Mouse (Mus musculus) midbrain, embryonic 14.5 days (tissue): Measurements from ENCODE around the gene Rb1. TPM values are rescaled to one million over a fixed set of nuclear protein-coding genes. Genes with fewer than 3 reads are reported as not detected.
A peak's percentile ranks its signal among the peaks of the same experiment; 100 is the strongest.

Source experiments
- ATAC-seq: fragments of 200-750 bp; cut with Nextera tagmentation; 2 replicates; pipeline ENCODE4 v1.8.0; 2017; ENCODE audit warnings: moderate number of reproducible peaks, moderate library complexity; ENCODE audit not compliant: low FRiP score, low TSS enrichment
- DNase-seq: peaks from one replicate; pipeline ENCODE4 v3.0.0-alpha.2; 2015
- H3K27ac ChIP-seq: fragments of 300-500 bp; sonication (generic); replicated peaks from 2 replicates; pipeline ENCODE4 v1.5.1; 2014; ENCODE audit warnings: mild to moderate bottlenecking, low read depth, low read length, moderate library complexity
- H3K27me3 ChIP-seq: fragments of 300-500 bp; sonication (generic); 2 replicates; pipeline ENCODE4 v1.6.1; 2014; ENCODE audit warnings: low read length, control low read depth, mixed read lengths; ENCODE audit not compliant: control insufficient read depth, insufficient read depth
- H3K36me3 ChIP-seq: fragments of 300-500 bp; sonication (generic); 2 replicates; pipeline ENCODE4 v1.6.1; 2014; ENCODE audit warnings: low read length, control low read depth; ENCODE audit not compliant: control insufficient read depth, insufficient read depth
- H3K4me1 ChIP-seq: fragments of 300-500 bp; sonication (generic); 2 replicates; pipeline ENCODE4 v1.6.1; 2014; ENCODE audit warnings: mild to moderate bottlenecking, antibody characterized with exemption, low read length, control low read depth; ENCODE audit not compliant: control insufficient read depth, insufficient read depth
- H3K4me2 ChIP-seq: fragments of 300-500 bp; sonication (generic); 2 replicates; pipeline ENCODE4 v1.6.1; 2014; ENCODE audit warnings: mild to moderate bottlenecking, low read length, moderate library complexity
- H3K4me3 ChIP-seq: fragments of 300-500 bp; sonication (generic); replicated peaks from 2 replicates; pipeline ENCODE4 v1.5.1; 2014; ENCODE audit warnings: low read depth, low read length
- H3K9ac ChIP-seq: fragments of 300-500 bp; sonication (generic); replicated peaks from 2 replicates; pipeline ENCODE4 v1.6.1; 2014; ENCODE audit warnings: mild to moderate bottlenecking, low read length, moderate library complexity
- H3K9me3 ChIP-seq: fragments of 300-500 bp; sonication (generic); 2 replicates; pipeline ENCODE4 v1.6.1; 2016; ENCODE audit warnings: low read length, control low read depth, mixed read lengths; ENCODE audit not compliant: control insufficient read depth
- WGBS: fragments of 180-500 bp; shearing (Covaris S2); extraction: QIAGEN DNeasy Blood & Tissue Kit; methylation state at CpG from one replicate; pipeline ENCODE4 v1.1.7; 2014; 5-methylcytosine and 5-hydroxymethylcytosine counted together
- polyA plus RNA-seq: library from polyadenylated mRNA; unstranded; fragments of >200 nt; fragmentation: Nextera tagmentation; extraction: Ambion mirVana; gene quantifications from 2 replicates; pipeline ENCODE4 v1.2.1, GENCODE M21; 2014

Gene Rb1
- polyA plus RNA-seq, 1 experiment from 2014 or later: 36.4 TPM

DNA sequence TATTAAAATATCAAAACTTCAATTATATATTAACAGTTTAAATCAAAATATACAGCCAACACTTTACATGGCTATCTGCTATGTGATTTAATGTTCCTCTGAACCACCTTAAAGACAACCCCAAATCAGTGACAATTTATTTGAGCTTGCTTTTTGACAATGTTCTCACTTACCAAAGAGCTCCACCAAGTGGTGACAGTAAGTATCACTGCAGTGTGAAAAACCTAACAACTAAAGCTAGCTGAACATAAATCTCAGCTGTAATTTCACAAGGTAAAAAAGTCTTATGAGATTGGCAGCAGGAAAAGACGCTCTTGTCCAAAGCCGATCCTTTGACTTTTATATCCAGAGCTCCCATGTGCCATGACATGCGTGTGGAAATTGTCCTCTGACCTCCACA is 22.4 kb downstream of the Rb1 start:
- Histone ChIP-seq H3K9ac (no peak overlapping the region), H3K4me1 (no peaks in the 10 kb centered on the region), H3K27ac (no peak overlapping the region), H3K4me3 (no peak overlapping the region), H3K27me3 (no peaks in the 10 kb centered on the region), H3K36me3 (no peaks in the 10 kb centered on the region), H3K4me2 (no peak overlapping the region), H3K9me3 (no peaks in the 10 kb centered on the region)
- WGBS: 49% methylated on average over 3 of the region's 3 CpGs
- DNase-seq (peak; percentile 87), ATAC-seq (no peak)

GRCm38 (mm10) chr14:73301856-73302255 is 23.8 kb downstream of the Rb1 start:
- DNase-seq: no peak
- Histone ChIP-seq H3K9ac (no peak overlapping the region), H3K4me2 (no peak overlapping the region), H3K4me3 (no peak overlapping the region), H3K9me3 (no peaks in the 10 kb centered on the region), H3K36me3 (no peaks in the 10 kb centered on the region), H3K27me3 (no peaks in the 10 kb centered on the region), H3K27ac (no peak overlapping the region), H3K4me1 (no peaks in the 10 kb centered on the region)
- WGBS: 73% methylated on average over 4 of the region's 4 CpGs
- ATAC-seq: no peak

DNA sequence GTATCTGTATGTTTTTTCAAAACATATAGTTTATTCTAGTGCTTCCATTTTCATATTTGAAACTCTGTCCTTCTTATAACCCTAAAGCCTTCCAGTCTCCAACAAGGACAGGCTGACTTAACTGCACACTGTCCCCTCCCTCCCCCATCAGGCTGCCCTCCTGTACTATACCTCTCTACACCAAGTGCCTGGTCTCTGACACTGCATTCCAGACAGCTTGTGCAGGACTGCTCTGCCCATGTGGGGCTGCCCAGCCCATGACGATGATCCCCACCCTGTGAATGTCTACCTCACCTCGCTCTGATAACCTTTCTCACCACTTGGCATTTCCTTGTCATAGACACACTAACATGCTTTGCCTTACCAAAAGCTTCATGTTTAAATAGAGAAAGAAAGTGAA is 30.1 kb downstream of the Rb1 start:
- no peaks in the 10 kb centered on the region for H3K4me1 ChIP-seq
- H3K27ac ChIP-seq: no peak overlapping the region
- no peak overlapping the region for H3K4me2 ChIP-seq
- 85% methylated on average over 2 of the region's 2 CpGs for WGBS
- H3K9ac ChIP-seq: no peak overlapping the region
- ATAC-seq (no peak; the same call in 1 of the 2 replicates), DNase-seq (no peak)
- no peaks in the 10 kb centered on the region for H3K27me3 ChIP-seq
- peaks cover 13% of the 10 kb centered on the region for H3K36me3 ChIP-seq
- H3K4me3 ChIP-seq: no peak overlapping the region
- H3K9me3 ChIP-seq: no peaks in the 10 kb centered on the region

- no peaks in the 10 kb centered on the region for H3K27me3 ChIP-seq
- no peaks in the 10 kb centered on the region for H3K9me3 ChIP-seq
- H3K4me3 ChIP-seq: no peak overlapping the region
- no peaks in the 10 kb centered on the region for H3K4me1 ChIP-seq
- WGBS: 95% methylated on average over 2 of the region's 2 CpGs
- DNase-seq (no peak), ATAC-seq (no peak)
- H3K27ac ChIP-seq: no peak overlapping the region
- H3K36me3 ChIP-seq: peaks cover 13% of the 10 kb centered on the region
- no peak overlapping the region for H3K4me2 ChIP-seq
- H3K9ac ChIP-seq: no peak overlapping the region
Measured at GRCm38 (mm10) chr14:73293616-73294015, 32.0 kb downstream of the Rb1 start.

DNA sequence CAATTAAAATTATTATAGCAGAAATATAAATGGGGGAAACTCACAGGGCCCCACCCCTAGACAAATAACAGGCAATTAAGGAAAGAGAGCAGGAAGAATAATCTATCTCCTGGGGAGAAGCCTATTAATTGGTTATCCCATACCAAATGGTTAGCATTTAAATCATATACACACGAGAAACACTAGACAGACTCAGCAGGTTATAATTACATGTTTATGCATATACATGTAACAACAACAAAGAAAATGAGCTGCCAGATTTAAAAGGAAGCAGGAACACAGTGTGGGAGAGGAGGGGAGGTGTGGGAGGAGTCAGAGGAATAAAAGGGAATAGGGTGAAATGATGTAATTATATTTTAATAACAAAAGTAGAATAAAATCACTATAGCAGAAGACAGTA is 33.2 kb downstream of the Rb1 start:
- H3K4me1 ChIP-seq: no peaks in the 10 kb centered on the region
- DNase-seq: no peak
- H3K27me3 ChIP-seq: no peaks in the 10 kb centered on the region
- H3K9ac ChIP-seq: no peak overlapping the region
- no peak overlapping the region for H3K4me2 ChIP-seq
- H3K4me3 ChIP-seq: no peak overlapping the region
- no peaks in the 10 kb centered on the region for H3K9me3 ChIP-seq
- H3K36me3 ChIP-seq: peaks cover 18% of the 10 kb centered on the region
- ATAC-seq: no peak
- H3K27ac ChIP-seq: no peak overlapping the region
- 65% methylated on average over 1 of the region's 1 CpGs for WGBS

- Histone ChIP-seq H3K4me1 (no peaks in the 10 kb centered on the region), H3K4me3 (no peak overlapping the region), H3K4me2 (no peak overlapping the region), H3K27ac (no peak overlapping the region), H3K36me3 (peaks cover 13% of the 10 kb centered on the region; the same call in 1 of the 2 replicates), H3K9ac (no peak overlapping the region), H3K9me3 (no peaks in the 10 kb centered on the region), H3K27me3 (no peaks in the 10 kb centered on the region)
- DNase-seq (no peak), ATAC-seq (no peak)
- WGBS: 97% methylated on average over 2 of the region's 2 CpGs
Measured at GRCm38 (mm10) chr14:73289915-73290314, 35.7 kb downstream of the Rb1 start.

- H3K27me3 ChIP-seq: no peaks in the 10 kb centered on the region
- no peak overlapping the region for H3K4me2 ChIP-seq
- H3K9me3 ChIP-seq: no peaks in the 10 kb centered on the region
- WGBS: 12% methylated on average over 1 of the region's 1 CpGs
- no peak overlapping the region for H3K4me3 ChIP-seq
- ATAC-seq (no peak), DNase-seq (peak; percentile 56)
- no peaks in the 10 kb centered on the region for H3K4me1 ChIP-seq
- no peak overlapping the region for H3K27ac ChIP-seq
- peaks cover 13% of the 10 kb centered on the region; the same call in 1 of the 2 replicates for H3K36me3 ChIP-seq
- H3K9ac ChIP-seq: no peak overlapping the region
Measured at GRCm38 (mm10) chr14:73280996-73281395, 44.6 kb downstream of the Rb1 start.

DNA sequence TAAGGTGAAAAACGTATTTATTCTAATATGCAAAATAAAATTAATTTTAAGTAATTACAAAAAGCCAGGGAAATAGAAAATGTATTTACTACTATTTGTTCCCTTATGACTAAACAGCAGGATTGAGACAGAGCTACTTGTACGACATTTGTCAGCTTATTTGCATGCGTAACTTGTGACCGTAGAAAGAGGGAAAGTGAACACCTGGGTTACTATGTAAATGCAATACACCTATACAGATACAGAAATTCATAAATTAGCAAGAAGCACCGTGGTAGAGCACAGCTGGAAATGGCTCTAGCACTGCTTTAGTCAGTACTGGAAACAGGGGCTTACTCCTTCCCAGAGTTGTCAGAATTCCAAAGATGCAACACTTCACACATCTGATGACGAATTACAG is 46.5 kb downstream of the Rb1 start:
- Histone ChIP-seq H3K36me3 (peaks cover 16% of the 10 kb centered on the region), H3K4me2 (no peak overlapping the region), H3K4me1 (no peaks in the 10 kb centered on the region), H3K27ac (no peak overlapping the region), H3K9me3 (no peaks in the 10 kb centered on the region), H3K4me3 (no peak overlapping the region), H3K27me3 (no peaks in the 10 kb centered on the region), H3K9ac (no peak overlapping the region)
- ATAC-seq (no peak), DNase-seq (no peak)
- WGBS: 90% methylated on average over 6 of the region's 6 CpGs

- WGBS: 28% methylated on average over 5 of the region's 5 CpGs
- no peak for ATAC-seq
Measured at GRCm38 (mm10) chr14:73271807-73272206, 53.8 kb downstream of the Rb1 start.

More at GRCm38 (mm10) chr14:73271807-73272206, 53.8 kb downstream of the Rb1 start:
- Histone ChIP-seq H3K27me3 (no peaks in the 10 kb centered on the region), H3K4me2 (no peak overlapping the region), H3K9me3 (no peaks in the 10 kb centered on the region), H3K36me3 (peaks cover 6% of the 10 kb centered on the region; the same call in 1 of the 2 replicates), H3K27ac (no peak overlapping the region), H3K4me3 (no peak overlapping the region), H3K9ac (no peak overlapping the region), H3K4me1 (no peaks in the 10 kb centered on the region)
- DNase-seq: peak; percentile 26
